Mouse (Mus musculus): ENCODE results near the gene Dtl. TPM values are rescaled to one million over a fixed set of nuclear protein-coding genes. Genes with fewer than 3 reads are reported as not detected.

Gene Dtl
- total RNA-seq, 1 experiment = 43.6 TPM

GRCm38 (mm10) chr1:191621096-191621495 is 45.8 kb upstream of the Dtl start:
- no peak overlapping the region for H3K4me3 ChIP-seq (ENCODE audit: insufficient read depth in 1 of 2, low read depth in 1 of 2, low read length in 2 of 2, poor library complexity in 1 of 2, severe bottlenecking in 1 of 2)
- H3K4me1 ChIP-seq (ENCODE audit: control insufficient read depth in 2 of 2, insufficient read depth in 2 of 2, low read length in 2 of 2, poor library complexity in 1 of 2) = peaks cover 0 to 10% of the 10 kb centered on the region in 2 experiments; a peak in 1 of 4 replicates
- in situ Hi-C loops (cut with MboI; ENCODE audit: low sequenced_read_pairs in 2 of 2, unreplicated experiment in 2 of 2) = no loop called here
- peaks cover 35% of the 10 kb centered on the region for H3K36me3 ChIP-seq (ENCODE audit: control insufficient read depth, insufficient read depth, low read length, poor library complexity, severe bottlenecking)
- H3K9ac ChIP-seq (ENCODE audit: insufficient read depth, low read depth, low read length, poor library complexity, severe bottlenecking) = no peak overlapping the region
- H3K27ac ChIP-seq (ENCODE audit: insufficient read depth, low read depth, low read length, poor library complexity, severe bottlenecking) = no peak overlapping the region
- no peaks in the 10 kb centered on the region for H3K9me3 ChIP-seq (ENCODE audit: control insufficient read depth, insufficient read depth, low read depth, low read length)
- TF ChIP-seq CHD2 (IDR thresholded peaks at IDR 0.05; ENCODE audit: low read depth, low read length) = no peak
- no peak for TF ChIP-seq ZNF384 (IDR thresholded peaks at IDR 0.05; ENCODE audit: low read depth, low read length)
- no peak for TF ChIP-seq ZC3H11A (IDR thresholded peaks at IDR 0.05; ENCODE audit: borderline replicate concordance, low read depth, low read length)
- no peak for TF ChIP-seq HCFC1 (IDR thresholded peaks at IDR 0.05; ENCODE audit: borderline replicate concordance, insufficient read depth, low read length)
- no peak for TF ChIP-seq MAFK (IDR thresholded peaks at IDR 0.05; ENCODE audit: insufficient read depth, low read depth, low read length)
- DNase-seq (ENCODE audit: low read depth, low spot score) = no peak

- in situ Hi-C loops (cut with MboI; ENCODE audit: low sequenced_read_pairs in 2 of 2, unreplicated experiment in 2 of 2) = no loop called here
- TF ChIP-seq CHD2 (IDR thresholded peaks at IDR 0.05; ENCODE audit: low read depth, low read length) = no peak
- no peak for TF ChIP-seq HCFC1 (IDR thresholded peaks at IDR 0.05; ENCODE audit: borderline replicate concordance, insufficient read depth, low read length)
- H3K36me3 ChIP-seq (ENCODE audit: control insufficient read depth, insufficient read depth, low read length, poor library complexity, severe bottlenecking) = peaks cover 45% of the 10 kb centered on the region
Observed at GRCm38 (mm10) chr1:191618067-191618766, 42.9 kb upstream of the Dtl start.

GRCm38 (mm10) chr1:191617589-191617988 is 42.2 kb upstream of the Dtl start:
- Histone ChIP-seq H3K36me3 (ENCODE audit: control insufficient read depth, insufficient read depth, low read length, poor library complexity, severe bottlenecking) (peaks cover 50% of the 10 kb centered on the region), H3K4me1 (ENCODE audit: control insufficient read depth in 2 of 2, insufficient read depth in 2 of 2, low read length in 2 of 2, poor library complexity in 1 of 2) (no peaks in the 10 kb centered on the region), H3K9ac (ENCODE audit: insufficient read depth, low read depth, low read length, poor library complexity, severe bottlenecking) (no peak overlapping the region), H3K27ac (ENCODE audit: insufficient read depth, low read depth, low read length, poor library complexity, severe bottlenecking) (no peak overlapping the region), H3K4me3 (ENCODE audit: insufficient read depth in 1 of 2, low read depth in 1 of 2, low read length in 2 of 2, poor library complexity in 1 of 2, severe bottlenecking in 1 of 2) (no peak overlapping the region), H3K9me3 (ENCODE audit: control insufficient read depth, insufficient read depth, low read depth, low read length) (no peaks in the 10 kb centered on the region)
- in situ Hi-C loops (cut with MboI; ENCODE audit: low sequenced_read_pairs in 2 of 2, unreplicated experiment in 2 of 2) = no loop called here
- no peak for TF ChIP-seq ZNF384 (IDR thresholded peaks at IDR 0.05; ENCODE audit: low read depth, low read length)
- no peak for TF ChIP-seq CHD2 (IDR thresholded peaks at IDR 0.05; ENCODE audit: low read depth, low read length)
- TF ChIP-seq MAFK (IDR thresholded peaks at IDR 0.05; ENCODE audit: insufficient read depth, low read depth, low read length) = no peak
- no peak for TF ChIP-seq ZC3H11A (IDR thresholded peaks at IDR 0.05; ENCODE audit: borderline replicate concordance, low read depth, low read length)
- TF ChIP-seq HCFC1 (IDR thresholded peaks at IDR 0.05; ENCODE audit: borderline replicate concordance, insufficient read depth, low read length) = no peak
- no peak for DNase-seq (ENCODE audit: low read depth, low spot score)

More at GRCm38 (mm10) chr1:191618067-191618766, 42.9 kb upstream of the Dtl start:
- Histone ChIP-seq H3K9me3 (ENCODE audit: control insufficient read depth, insufficient read depth, low read depth, low read length) (no peaks in the 10 kb centered on the region), H3K4me3 (ENCODE audit: insufficient read depth in 1 of 2, low read depth in 1 of 2, low read length in 2 of 2, poor library complexity in 1 of 2, severe bottlenecking in 1 of 2) (no peak overlapping the region), H3K9ac (ENCODE audit: insufficient read depth, low read depth, low read length, poor library complexity, severe bottlenecking) (no peak overlapping the region), H3K27ac (ENCODE audit: insufficient read depth, low read depth, low read length, poor library complexity, severe bottlenecking) (no peak overlapping the region), H3K4me1 (ENCODE audit: control insufficient read depth in 2 of 2, insufficient read depth in 2 of 2, low read length in 2 of 2, poor library complexity in 1 of 2) (no peaks in the 10 kb centered on the region)
- DNase-seq (ENCODE audit: low read depth, low spot score) = no peak

DNA sequence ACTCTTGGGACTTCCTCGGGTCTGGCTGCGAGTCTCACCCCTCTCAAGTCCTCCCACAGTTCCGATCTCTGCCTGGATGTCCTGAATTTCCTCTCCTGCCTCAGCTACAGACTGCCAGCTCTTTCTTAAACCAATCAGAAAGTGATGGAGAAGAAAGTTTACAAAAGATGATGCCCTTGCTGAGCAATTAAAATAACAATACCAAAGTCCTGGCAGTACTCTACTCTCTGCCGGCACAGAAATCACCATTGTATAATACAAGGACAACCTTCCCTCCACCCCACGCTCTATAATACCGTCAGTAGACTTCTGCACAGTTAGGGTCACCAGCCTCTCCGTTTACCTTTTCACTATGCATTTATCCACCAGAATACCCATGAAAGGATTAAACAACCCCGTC is 40.9 kb upstream of the Dtl start:
- no peak for TF ChIP-seq HCFC1 (IDR thresholded peaks at IDR 0.05; ENCODE audit: borderline replicate concordance, insufficient read depth, low read length)
- no peak for TF ChIP-seq ZC3H11A (IDR thresholded peaks at IDR 0.05; ENCODE audit: borderline replicate concordance, low read depth, low read length)
- TF ChIP-seq MAFK (IDR thresholded peaks at IDR 0.05; ENCODE audit: insufficient read depth, low read depth, low read length) = no peak
- no peak for TF ChIP-seq ZNF384 (IDR thresholded peaks at IDR 0.05; ENCODE audit: low read depth, low read length)
- TF ChIP-seq CHD2 (IDR thresholded peaks at IDR 0.05; ENCODE audit: low read depth, low read length) = no peak
- H3K27ac ChIP-seq (ENCODE audit: insufficient read depth, low read depth, low read length, poor library complexity, severe bottlenecking) = no peak overlapping the region; the same call in 1 of the 2 replicates
- no peaks in the 10 kb centered on the region for H3K4me1 ChIP-seq (ENCODE audit: control insufficient read depth in 2 of 2, insufficient read depth in 2 of 2, low read length in 2 of 2, poor library complexity in 1 of 2)
- DNase-seq (ENCODE audit: low read depth, low spot score) = peak; percentile 36
- H3K4me3 ChIP-seq (ENCODE audit: insufficient read depth in 1 of 2, low read depth in 1 of 2, low read length in 2 of 2, poor library complexity in 1 of 2, severe bottlenecking in 1 of 2) = no peak overlapping the region
- H3K9me3 ChIP-seq (ENCODE audit: control insufficient read depth, insufficient read depth, low read depth, low read length) = no peaks in the 10 kb centered on the region
- H3K36me3 ChIP-seq (ENCODE audit: control insufficient read depth, insufficient read depth, low read length, poor library complexity, severe bottlenecking) = peaks cover 57% of the 10 kb centered on the region
- in situ Hi-C loops (cut with MboI; ENCODE audit: low sequenced_read_pairs in 2 of 2, unreplicated experiment in 2 of 2) = no loop called here
- no peak overlapping the region for H3K9ac ChIP-seq (ENCODE audit: insufficient read depth, low read depth, low read length, poor library complexity, severe bottlenecking)
